Mouse (Mus musculus) testis, postnatal 14 days (tissue): ENCODE results near the gene Cirbp.
"Not testable (repeated sequence)": the region's sequence is repeated elsewhere in the genome, so short reads cannot be mapped to it uniquely, and the experiment has no call there.

Experiments used
- DNase-seq: peaks from one replicate; pipeline ENCODE4 v3.0.0; 2021; ENCODE audit warnings: low spot score

The Cirbp gene

DNA sequence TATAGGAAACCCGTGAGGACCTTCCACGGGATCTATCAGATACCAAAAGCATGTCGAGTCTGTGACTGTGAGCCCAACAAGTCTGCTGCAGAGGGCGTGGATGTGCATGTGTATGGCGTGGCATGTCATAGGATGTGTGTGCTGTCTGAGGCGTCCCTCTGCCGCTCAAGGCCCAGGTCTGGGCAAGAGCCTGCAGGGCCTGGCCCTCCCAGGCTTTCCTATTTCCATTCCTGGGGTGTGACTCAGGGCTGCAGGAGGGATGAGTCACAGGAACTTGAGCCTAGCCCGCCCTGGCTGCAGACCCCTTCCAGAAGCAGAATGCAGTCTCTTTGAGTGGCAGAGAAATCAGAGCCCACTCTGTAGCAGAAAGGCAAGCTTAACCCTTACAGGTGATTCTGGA, 2.1 kb upstream of the Cirbp start:
- DNase-seq = no peak

DNA sequence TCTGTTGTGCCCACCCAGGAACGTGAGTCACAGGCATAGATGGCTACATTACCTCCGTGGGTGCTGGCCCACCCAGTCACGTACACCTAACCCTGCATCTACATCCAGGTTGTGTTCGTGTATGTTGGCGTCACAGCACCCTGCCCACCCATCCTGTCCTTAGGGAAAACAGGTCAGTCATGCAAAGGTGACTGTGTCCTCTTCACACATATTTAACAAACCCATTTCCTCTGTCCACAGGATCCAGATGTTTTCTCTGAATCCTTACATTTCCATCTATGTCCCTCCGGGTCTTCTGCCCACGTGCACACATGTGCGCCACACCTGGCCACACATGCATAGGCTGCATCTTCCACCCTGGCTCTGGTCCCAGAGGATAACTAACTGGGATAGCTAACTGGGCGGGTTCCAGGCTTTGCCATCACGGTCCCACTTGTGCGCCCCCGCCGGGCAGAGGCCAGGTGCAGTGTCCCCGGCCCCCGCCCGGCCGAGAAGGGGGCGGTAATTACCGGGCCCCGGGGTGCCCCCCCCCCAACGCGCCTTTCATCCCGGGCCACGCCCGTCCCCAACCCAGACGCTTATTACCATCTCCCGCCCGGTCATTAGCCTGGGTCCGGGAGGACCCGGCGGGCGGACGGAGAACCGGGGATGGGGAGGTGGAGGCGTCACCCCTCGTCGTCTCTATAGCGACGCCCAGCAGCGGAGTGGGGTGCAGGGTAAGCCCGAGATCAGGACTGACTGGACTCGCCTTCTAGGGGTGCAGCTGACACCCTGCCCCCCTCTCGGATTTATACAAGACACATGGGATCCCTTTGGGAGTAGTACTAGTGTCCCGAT, 1.4 kb upstream of the Cirbp start:
- DNase-seq = no peak

DNA sequence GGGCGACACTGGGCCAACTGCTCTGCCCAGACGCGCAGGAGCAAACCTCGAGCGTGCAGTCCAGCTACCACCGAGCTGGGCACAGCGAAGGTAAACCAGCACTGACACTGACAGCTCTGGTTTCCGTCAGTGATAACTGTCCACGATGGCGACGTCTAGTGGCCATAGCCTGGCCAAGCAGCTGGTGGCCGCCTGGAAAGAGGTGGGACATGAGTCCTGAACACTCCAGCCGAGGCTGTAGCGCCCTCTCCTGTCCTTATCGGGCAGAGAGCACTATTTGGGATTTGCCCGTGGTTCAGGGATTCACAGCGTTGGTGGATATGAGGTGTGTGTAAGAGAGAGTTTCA, 814 bp upstream of the Cirbp start:
- peak; percentile 89 for DNase-seq

DNA sequence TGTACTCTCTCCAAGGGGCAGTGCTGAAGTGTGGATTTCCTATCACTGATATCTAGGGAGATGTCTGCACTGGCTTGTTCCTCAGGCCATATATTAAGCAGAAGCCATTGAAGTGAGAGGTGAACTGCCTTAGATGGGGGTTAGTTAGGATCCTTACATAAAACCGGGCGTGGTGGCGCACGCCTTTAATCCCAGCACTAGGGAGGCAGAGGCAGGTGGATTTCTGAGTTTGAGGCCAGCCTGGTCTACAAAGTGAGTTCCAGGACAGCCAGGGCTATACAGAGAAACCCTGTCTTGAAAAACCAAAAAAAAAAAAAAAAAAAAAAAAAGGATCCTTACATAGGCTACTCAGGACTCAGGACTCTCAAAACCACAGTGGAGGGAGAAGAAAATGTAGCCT, 351 bp downstream of the Cirbp start:
- not testable (repeated sequence) for DNase-seq

DNA sequence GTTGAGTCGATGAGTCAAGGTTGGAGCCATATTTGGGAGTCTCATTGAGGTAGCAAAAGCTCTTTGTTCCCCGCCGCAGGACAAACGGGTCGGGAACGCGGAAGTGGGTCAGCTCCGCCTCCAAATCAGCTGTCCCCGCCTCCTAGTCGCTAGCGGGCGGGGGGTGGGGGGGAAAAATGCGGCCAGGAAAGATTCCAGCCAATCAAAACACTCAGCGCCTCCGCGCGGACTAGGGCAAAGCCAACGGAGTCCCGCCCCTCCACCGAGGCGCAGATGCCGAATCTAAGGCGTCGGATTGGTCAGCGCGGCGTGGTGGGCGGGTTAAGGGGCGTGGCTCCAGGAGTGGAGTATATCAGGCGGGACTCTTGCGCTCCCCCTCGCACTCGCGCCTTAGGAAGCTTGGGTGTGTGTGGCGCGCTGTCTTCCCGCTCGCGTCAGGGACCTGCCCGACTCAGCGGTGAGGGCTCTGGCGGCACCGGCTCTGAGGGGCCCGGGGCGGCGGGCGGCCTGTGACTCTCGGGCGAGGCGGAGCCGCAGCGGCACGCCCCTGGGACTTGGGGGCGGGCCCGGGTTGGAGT, 1.8 kb downstream of the Cirbp start:
- DNase-seq = peak; percentile 98

DNA sequence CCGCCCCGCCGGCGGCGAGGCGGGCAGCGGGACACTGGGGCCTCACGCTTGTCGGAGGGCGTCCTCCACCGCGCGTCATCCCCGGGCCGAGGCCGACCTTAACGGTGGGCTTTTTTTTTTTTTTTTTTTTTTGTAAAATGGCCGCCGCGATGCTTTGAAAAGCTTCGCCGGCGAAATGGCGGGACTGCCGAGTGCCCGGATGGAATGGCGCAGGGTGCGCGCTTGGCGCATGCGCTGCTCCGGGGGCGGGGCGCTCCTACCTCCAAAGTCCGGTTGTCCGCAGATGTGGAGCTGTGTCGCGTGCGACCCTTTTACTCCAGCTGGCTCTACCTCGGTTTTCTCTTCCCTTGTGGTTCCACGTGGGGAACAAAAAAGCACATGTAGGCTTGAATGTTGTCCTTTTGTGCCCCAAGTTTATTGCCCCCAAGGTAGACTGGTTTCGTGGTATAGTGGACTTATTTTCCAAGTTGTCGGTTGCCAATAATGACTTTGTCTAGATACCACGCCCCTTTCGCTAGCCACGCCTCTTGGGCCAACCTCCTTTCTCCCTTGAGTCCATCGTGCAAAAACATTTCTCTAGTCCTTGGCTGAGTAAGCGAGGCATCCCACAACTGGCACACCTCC, 2.4 kb downstream of the Cirbp start:
- DNase-seq = peak; percentile 93

DNA sequence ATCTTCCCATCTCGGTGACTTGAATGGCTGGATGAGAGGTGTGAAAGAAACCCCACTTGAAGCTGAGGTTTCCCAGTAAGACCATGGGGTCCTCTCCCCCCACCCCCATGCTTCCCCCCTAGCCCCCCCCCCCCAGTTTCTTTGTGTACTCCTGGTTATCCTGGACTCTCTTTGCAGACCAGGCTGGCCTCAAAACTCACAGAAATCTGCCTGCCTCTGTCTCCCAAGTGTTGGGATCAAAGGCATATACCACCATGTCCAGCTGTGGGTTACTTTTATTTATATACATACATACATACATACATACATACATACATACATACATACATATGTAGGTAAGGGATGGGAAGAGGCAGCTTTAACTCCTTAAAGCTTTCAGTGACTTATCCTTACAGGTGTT, 3.3 kb downstream of the Cirbp start:
- no peak for DNase-seq

DNA sequence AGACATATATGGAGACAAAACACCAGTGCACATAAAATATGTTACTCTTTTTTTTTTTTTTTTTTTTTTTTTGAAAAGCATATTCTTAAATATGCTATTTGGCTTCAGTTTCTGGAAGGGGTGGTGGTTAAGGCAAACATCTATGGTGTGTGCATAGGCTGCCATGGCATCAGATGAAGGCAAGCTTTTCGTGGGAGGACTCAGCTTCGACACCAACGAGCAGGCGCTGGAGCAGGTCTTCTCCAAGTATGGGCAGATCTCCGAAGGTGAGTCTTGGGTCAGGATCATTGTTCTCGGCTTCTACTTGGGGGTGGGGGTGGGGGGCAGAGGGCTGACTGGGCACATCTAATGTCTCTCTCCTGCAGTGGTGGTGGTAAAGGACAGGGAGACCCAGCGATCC, 3.9 kb downstream of the Cirbp start:
- no peak for DNase-seq

DNA sequence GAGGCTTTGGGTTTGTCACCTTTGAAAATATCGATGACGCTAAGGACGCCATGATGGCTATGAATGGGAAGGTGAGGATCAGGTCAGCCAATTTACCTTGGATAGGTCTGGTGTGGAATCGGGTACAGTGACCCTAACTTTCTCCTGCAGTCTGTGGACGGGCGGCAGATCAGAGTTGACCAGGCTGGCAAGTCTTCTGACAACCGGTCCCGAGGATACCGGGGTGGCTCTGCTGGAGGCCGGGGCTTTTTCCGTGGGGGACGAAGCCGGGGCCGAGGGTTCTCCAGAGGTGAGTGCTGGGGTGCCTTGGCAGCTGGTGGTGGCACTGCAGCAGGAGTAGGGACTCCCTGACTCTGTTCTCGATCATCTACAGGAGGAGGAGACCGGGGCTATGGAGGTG, 4.3 kb downstream of the Cirbp start:
- no peak for DNase-seq

DNA sequence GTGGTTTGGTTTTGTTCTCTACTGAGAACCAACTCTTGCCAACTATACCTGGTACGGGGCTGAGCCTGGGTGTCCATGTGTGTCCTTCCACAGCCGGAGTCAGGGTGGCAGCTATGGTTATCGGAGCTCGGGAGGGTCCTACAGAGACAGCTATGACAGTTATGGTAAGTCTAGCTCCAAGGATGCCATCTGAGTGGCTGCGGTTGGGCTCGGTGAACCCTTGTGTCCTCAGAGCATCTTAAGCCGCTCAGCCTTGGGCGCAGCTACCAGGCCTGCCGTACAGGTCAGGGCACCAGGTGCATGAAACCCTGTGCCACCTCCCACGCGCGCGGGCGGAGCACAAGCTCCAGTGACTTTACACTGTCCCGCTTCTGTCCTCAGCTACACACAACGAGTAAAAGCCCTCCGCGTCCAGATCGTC, 4.8 kb downstream of the Cirbp start:
- no peak for DNase-seq

DNA sequence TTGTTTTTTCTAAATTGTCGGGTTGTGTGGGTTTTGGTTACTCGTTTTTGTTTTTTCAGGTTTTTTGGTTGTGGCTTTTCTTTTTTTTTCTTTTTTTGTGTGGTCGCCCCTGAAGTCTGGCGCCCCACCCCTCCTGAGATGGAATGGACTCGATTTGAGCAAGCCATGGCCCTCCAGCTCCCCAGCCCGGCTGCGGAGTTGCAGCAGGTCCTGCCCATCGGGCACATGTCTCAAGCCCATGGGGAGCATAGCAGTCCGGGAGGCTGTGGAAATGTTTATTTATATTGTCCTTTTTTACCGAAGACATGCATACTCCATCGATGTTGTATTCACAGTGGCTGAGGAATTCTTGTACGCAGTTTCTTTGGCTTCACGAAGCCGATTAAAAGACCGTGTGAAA, 5.5 kb downstream of the Cirbp start:
- DNase-seq = no peak

DNA sequence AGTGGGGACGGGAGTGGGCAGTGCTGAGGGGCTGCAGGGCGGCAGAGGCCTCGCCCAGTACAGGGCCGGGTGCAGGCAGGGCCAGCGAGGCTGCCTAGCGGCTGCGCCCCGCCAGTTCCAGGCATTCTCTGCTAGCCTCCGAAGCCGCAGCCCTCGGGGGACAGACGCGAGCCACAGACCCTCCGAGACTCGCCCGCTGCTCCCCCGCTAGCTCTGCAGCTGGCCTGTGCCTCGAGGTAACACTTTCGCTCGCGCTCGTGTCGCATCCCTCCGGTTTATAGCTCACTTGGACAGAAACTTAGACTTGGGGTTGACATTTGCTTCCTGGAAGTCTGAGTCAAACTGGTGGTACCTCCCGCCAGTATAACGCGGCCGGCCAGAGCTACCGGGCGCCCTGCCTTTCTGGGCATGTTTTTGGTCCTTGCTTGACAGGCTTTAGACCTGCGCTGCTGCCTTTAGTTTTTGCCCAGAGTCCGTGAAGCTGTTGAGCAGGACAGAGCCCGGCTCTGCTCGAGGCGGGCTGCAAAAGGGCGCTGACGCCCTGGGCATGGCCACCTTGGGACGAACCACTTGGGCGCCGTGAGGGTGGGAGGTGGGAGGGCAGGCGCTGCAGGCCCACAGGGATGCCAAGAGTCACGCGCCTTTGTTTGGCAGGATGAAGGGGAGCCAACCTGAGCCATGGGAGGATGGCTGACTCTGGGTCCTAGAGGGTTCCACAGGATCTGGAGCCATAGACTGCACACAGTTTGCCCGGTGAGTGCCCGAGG, 6.2 kb downstream of the Cirbp start:
- DNase-seq = no peak

DNA sequence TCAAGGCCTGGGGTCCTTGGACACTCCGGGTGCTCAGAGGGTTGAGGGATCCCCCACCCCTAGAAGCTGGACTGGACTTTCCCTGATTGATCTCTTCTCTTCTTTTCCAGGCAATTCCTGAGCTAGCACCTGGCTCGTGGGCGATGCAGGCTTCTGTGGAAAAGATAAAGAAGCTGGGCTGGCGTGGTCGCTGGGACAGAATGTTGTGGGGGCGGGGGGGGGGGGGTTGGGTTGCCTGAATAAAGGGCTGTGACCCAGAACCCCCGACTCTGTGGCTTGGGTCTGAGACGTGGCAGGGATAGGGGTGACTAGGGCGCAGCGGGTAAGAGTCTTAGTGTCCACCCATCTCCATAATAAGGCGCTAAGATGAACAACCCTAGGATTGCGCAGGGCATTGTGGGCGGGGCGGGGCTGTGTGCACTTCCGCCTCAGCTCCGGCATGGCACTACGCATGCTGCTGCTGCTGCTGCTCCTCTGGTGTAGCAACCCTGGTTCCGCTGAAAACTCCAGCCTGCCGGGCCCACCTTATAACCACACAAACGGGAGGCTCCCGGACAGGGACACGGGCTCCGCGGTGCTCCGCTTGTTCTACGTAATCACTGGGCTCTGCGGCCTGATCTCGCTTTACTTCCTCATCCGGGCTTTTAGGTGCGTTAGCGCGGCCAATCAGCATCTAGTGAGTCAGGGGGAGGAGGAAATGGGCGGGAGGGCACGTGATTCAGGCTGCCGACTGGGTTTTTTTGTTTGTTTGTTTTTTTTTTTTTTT, 6.9 kb downstream of the Cirbp start, which contains the start of gene 1600002K03Rik:
1600002K03Rik (plus strand) TSS at position 418 of the 766 bp plus-strand sequence.
- peak; percentile 88 for DNase-seq

DNA sequence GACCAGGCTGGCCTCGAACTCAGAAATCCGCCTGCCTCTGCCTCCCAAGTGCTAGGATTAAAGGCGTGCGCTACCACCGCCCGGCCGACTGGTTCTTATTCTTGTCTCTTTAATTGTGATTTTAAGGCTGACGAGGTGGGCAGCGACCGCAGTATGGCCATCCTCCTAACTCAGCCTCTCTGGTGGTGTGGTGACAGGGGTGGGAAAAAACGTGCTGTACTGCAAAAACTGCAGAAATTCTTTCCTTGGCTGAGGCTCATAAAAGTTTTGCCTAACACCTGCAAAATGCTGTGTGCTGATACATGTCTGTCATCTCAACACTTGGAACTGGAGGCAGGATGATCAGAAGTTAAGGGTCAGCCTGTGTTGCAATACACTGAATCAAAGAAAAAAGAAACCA, 7.6 kb downstream of the Cirbp start:
- DNase-seq = no peak

DNA sequence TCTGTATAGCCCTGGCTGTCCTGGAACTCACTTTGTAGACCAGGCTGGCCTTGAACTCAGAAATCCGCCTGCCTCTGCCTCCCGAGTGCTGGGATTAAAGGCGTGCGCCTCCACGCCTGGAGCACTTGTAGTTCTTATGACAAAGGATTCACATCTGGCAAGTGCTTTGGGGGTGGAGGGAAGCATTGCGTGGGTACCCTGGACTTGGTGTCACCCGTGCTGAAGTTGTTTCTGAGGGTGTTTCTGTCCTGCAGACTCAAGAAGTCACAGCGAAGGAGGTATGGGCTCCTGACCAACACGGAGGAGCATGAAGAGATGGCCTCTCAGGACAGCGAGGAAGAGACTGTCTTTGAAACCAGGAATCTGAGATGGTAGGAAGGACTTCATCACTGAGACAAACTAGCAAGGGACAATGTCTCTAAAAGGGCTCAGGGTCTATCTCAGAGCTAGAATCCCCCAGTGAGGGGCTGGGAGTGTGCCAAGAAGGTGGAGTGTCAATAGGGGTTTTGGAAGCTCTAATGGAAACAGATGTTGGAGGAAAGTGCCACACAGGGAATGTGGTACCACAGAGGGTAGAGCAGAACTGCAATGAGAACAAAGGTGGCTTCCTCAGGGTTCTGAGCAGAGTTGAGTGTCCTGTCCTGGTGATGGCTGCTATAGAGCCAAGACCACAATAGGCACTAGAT, 8.3 kb downstream of the Cirbp start:
- no peak for DNase-seq

DNA sequence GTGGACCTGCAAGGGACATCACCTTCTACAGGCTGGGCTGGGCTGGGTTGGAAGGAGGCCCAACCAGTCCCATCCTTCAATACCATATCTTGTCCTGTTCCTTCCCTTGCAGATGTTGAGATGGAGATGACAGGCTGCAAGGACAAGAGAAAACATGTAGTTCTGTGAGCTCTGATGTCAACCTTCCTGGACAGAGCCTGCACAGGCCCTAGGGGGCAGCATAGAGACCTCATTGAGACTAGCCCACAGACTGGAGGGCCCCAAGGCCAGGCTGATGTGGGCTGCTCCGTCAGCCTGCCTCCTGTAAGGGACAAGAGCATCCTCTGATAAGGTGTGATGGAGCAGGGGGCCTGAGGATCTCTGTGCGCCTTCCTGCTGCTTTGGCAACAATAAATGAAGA, 8.9 kb downstream of the Cirbp start:
- no peak for DNase-seq

DNA sequence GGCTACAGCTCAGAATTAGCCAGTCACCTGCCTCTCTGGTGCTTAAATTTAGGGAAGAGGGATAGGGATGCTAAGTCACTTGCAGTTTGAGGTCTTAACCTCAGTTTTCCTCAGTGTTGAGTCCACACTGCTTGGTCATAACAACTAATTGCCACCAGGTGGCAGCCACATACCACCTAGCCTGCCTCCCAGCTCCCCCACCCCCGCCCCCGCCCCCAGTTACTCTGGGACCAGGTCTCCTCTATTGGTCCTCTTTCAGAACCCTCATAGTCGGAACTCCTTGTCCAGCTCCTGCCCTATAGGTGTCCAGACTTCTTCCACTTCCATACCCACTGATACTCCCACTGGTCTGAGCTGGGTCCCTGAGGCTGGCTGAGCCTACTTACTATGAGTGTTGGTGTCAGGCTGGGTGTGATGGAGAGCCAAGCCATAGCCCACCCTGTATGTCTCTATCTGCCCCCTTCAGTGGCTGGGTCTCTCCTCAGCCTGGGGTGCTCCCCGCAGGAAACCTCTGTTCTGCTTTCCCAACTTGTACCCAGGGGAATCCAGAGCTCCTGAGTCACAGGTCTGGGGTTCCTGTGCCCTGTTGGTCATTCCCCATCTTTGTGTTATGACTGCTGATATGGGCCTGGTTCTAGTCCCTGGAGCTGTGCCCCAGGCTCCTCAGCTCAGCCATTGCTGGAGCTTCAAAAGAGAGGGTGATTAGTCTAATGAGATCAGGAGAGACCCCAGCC, 9.9 kb downstream of the Cirbp start:
- no peak for DNase-seq

DNA sequence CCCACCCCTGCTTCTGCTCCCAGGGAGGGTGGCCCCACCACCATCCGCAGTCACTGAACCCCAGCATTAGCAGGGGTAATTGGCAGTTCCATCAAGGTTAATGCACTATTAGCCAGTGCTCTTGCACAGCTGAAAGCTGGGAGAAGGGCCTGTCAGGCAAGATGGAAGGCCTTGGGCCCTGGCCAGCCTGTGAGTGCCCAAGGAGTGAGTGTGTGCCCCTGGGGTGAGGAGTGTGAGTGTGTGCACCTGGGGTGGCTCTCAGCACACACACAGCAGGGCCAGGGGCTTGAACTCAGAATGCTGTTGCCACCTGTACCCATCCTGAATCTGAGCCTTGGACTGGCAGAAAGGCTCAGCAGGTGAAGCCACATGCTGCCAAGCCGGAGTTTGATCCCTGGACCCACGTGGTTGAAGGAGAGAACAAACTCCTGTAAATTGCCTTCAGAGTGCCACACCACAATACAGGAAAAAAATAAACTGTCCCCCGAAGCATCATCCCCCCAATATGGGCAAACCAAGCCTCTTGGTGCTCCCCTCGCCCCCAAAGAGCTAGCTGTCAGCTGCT, 10.6 kb downstream of the Cirbp start:
- DNase-seq = no peak

DNA sequence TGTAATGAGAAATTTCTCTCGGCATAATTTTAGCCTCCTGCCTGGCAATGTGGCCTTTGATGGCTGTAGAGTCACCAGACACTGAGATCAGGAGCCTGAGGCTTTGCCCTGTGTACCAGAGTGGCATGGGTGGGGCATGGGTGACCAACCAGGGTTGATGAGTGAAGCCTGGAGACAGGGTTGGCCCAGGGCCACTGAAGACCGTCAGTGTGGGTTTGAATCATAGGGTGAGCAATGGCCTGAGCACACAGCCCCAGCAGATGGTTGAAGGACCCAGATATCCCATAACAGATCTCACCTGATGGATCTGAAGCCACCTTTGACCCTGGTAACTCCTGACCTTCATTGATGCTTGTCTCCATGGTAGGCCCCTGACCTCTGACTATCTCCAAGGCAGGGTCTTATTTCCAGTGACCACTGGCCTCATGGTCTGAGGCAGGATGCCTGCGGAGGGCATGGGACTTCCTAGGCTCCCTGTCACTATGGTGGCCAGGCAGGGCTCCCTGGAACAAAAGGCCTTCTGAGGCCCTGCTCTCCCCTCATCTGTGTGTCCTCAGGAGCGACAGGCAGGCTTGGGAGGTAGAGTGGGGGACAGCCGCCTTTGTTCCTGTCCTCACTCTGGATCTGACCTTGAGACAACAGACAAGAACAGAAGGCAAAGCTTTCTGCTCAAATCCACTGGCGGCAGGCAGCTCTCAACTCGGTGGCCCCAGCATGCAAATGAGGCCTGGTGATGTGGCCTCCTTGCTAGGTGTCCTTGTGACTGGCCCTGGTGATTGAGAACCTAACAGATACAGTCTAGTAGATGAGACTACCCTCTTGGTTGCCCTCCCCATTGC, 11.9 kb downstream of the Cirbp start:
- no peak for DNase-seq
